Mouse (Mus musculus) lung, adult 10 weeks (tissue): Measurements from ENCODE around the gene Vmn1r165. TPM values are rescaled to one million over a fixed set of nuclear protein-coding genes. Genes with fewer than 3 reads are reported as not detected.

Experiments used
- polyA plus RNA-seq: library from polyadenylated mRNA; stranded (reverse); fragments of 350-450 nt; fragmentation: Illumina TruSeq; extraction: RNeasy Lipid Tissue Mini Kit (QIAGEN cat#74804); gene quantifications from one replicate; pipeline ENCODE4 v1.2.3, GENCODE M21; 2014; ENCODE audit warnings: low read depth, low replicate concordance; ENCODE audit not compliant: insufficient read depth

Vmn1r165 gene
- polyA plus RNA-seq = not detected

DNA sequence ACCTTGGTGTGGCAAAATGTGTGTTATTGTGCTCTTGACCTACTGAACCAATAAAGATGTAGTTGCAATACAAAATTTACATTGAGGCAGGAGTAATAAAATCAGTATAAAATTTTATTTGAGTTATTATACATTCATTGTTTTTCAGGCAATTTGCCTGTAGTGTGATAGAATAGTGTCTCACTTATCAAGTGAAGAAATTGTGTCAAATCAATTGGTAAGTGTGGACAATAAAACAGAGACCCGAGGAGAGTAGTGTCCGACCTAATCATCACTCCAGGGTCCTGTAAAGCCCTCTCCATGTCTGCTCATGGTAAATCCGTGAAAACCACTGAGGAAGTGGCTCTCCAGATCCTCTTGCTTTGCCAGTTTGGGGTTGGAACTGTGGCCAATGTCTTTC, at the start of gene Vmn1r165:
Gene Vmn1r165, plus strand, starts transcription at position 301 of the 400 bp plus-strand sequence.

DNA sequence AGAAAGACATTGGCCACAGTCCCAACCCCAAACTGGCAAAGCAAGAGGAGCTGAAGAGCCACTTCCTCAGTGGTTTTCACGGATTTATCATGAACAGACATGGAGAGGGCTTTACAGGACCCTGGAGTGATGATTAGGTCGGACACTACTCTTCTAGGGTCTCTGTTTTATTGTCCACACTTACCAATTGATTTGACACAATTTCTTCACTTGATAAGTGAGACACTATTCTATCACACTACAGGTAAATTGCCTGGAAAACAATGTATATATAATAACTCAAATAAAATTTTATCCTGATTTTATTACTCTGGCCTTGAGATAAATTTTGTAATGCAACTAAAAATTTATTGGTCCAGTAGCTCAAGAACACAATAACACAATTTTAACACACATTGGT, 34.5 kb downstream of the Vmn1r165 start, which contains the start of gene Vmn1r166:
Gene Vmn1r166, minus strand, starts transcription at position 101 of the 400 bp plus-strand sequence.

Other genes with a start within 250 kb of the Vmn1r165 start
- not detected for gene Gm4214, start 232.7 kb upstream of the Vmn1r165 start, polyA plus RNA-seq
- gene Gm4216, start 197.4 kb upstream of the Vmn1r165 start, polyA plus RNA-seq = not detected
- not detected for gene Vmn1r163, start 161.8 kb upstream of the Vmn1r165 start, polyA plus RNA-seq
- gene Gm8720, start 149.9 kb upstream of the Vmn1r165 start, polyA plus RNA-seq = not detected
- gene Gm10662, start 72.9 kb upstream of the Vmn1r165 start, polyA plus RNA-seq = not detected
- not detected for gene Vmn1r166, start 34.4 kb downstream of the Vmn1r165 start, polyA plus RNA-seq
- gene Gm6902, start 61.6 kb downstream of the Vmn1r165 start, polyA plus RNA-seq = not detected
- gene Nlrp4e, start 83.9 kb downstream of the Vmn1r165 start, polyA plus RNA-seq = not detected
- gene Nlrp5, start 168.6 kb downstream of the Vmn1r165 start, polyA plus RNA-seq = not detected